Mouse (Mus musculus) intestine, postnatal 0 days (tissue): ENCODE results near the gene Mrps15. TPM values are rescaled to one million over a fixed set of nuclear protein-coding genes. Genes with fewer than 3 reads are reported as not detected.
A peak's percentile ranks its signal among the peaks of the same experiment; 100 is the strongest.

ENCODE experiments used
- ATAC-seq: fragments of 200-750 bp; cut with Nextera tagmentation; 2 replicates; pipeline ENCODE4 v1.8.0; 2017; ENCODE audit warnings: mild to moderate bottlenecking, moderate TSS enrichment, moderate library complexity
- H3K27ac ChIP-seq: fragments of 300-500 bp; sonication (generic); 2 replicates; pipeline ENCODE4 v1.5.1; 2014; ENCODE audit warnings: mild to moderate bottlenecking, low read depth, low read length, moderate library complexity
- H3K27me3 ChIP-seq: fragments of 300-500 bp; sonication (generic); replicated peaks from 2 replicates; pipeline ENCODE4 v1.6.1; 2014; ENCODE audit warnings: low read length, mixed read lengths; ENCODE audit not compliant: control insufficient read depth, insufficient read depth
- H3K36me3 ChIP-seq: fragments of 300-500 bp; sonication (generic); 2 replicates; pipeline ENCODE4 v1.6.1; 2014; ENCODE audit warnings: mild to moderate bottlenecking, moderate library complexity; ENCODE audit not compliant: control insufficient read depth, insufficient read depth
- H3K4me1 ChIP-seq: fragments of 300-500 bp; sonication (generic); replicated peaks from 2 replicates; pipeline ENCODE4 v1.6.1; 2014; ENCODE audit warnings: antibody characterized with exemption, low read length, mixed read lengths; ENCODE audit not compliant: control insufficient read depth, insufficient read depth
- H3K4me2 ChIP-seq: fragments of 300-500 bp; sonication (generic); replicated peaks from 2 replicates; pipeline ENCODE4 v1.6.1; 2014; ENCODE audit warnings: low read depth, mild to moderate bottlenecking, moderate library complexity
- H3K4me3 ChIP-seq: fragments of 300-500 bp; sonication (generic); 2 replicates; pipeline ENCODE4 v1.5.1; 2014; ENCODE audit warnings: low read depth, low read length
- H3K9ac ChIP-seq: fragments of 300-500 bp; sonication (generic); 2 replicates; pipeline ENCODE4 v1.6.1; 2014; ENCODE audit warnings: mild to moderate bottlenecking, low read depth, low read length
- H3K9me3 ChIP-seq: fragments of 300-500 bp; sonication (generic); 2 replicates; pipeline ENCODE4 v1.6.1; 2016; ENCODE audit warnings: mixed run types; ENCODE audit not compliant: control insufficient read depth
- CTCF ChIP-seq: sonication (generic); IDR thresholded peaks from 2 replicates; pipeline ENCODE4 v1.5.1; 2016; ENCODE audit warnings: low read depth, mild to moderate bottlenecking, control low read depth, antibody characterized with exemption, moderate library complexity
- WGBS: fragments of 180-500 bp; shearing (Covaris S2); extraction: QIAGEN DNeasy Blood & Tissue Kit; methylation state at CpG from one replicate; pipeline ENCODE4 v1.1.7; 2014; 5-methylcytosine and 5-hydroxymethylcytosine counted together
- polyA plus RNA-seq: library from polyadenylated mRNA; unstranded; fragments of >200 nt; fragmentation: Nextera tagmentation; extraction: Ambion mirVana; gene quantifications from 2 replicates; pipeline ENCODE4 v1.2.1, GENCODE M21; 2015

The Mrps15 gene
- 91.5 and 95.0 TPM in 2 replicates for polyA plus RNA-seq

DNA sequence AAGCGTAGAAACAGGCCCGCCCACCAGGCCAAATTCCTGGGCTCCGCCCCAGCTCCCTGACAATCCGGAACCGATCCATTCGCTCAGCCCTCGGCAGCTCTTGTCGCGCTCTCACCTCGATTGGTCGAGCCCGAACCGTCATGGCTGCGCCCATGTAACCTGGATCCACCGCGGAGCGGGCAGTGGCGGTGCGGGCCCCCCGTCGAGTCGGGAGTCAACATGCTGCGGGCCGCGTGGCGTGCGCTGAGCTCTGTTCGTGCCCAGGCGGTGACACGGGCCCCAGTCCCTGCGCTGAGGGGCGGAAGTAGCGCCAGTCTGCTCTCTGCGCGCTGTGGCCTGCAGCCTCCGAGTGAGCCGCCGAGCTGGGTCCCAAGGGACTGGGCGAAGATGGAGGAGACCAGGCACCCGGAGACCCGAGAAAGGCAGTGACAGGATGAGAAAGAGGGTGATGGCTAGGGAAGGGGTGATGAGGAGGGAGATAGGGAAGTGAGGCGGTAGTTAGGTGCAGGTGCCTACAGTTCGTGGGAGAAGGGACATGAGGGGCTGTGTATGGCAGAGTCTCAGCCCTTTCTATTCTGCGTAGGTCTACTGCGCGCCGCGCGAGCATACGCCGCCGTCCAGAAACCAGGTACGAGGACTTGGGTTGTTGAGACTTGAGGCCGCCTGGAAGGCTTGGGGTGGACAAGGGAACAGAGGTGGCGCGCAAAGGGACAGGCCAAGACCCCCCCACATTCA lies at the start of gene Mrps15:
TSS of gene Mrps15 (plus strand) at position 75 of the 735 bp plus-strand sequence.
- peak within 1 kb of the TSS; percentile 30 for H3K27ac ChIP-seq
- WGBS = under 1% methylated on average over 56 of the region's 56 CpGs
- H3K27me3 ChIP-seq = no peaks in the 10 kb centered on the region
- no peak for TF ChIP-seq CTCF
- peak within 1 kb of the TSS; percentile 85 for H3K4me2 ChIP-seq
- H3K36me3 ChIP-seq = peaks cover 22% of the 10 kb centered on the region
- no peaks in the 10 kb centered on the region for H3K9me3 ChIP-seq
- ATAC-seq = peak; percentile 90
- H3K4me1 ChIP-seq = peaks cover 8% of the 10 kb centered on the region; the same call in 1 of the 2 replicates
- peak within 1 kb of the TSS; percentile 59 for H3K9ac ChIP-seq
- H3K4me3 ChIP-seq = peak within 1 kb of the TSS; percentile 67

DNA sequence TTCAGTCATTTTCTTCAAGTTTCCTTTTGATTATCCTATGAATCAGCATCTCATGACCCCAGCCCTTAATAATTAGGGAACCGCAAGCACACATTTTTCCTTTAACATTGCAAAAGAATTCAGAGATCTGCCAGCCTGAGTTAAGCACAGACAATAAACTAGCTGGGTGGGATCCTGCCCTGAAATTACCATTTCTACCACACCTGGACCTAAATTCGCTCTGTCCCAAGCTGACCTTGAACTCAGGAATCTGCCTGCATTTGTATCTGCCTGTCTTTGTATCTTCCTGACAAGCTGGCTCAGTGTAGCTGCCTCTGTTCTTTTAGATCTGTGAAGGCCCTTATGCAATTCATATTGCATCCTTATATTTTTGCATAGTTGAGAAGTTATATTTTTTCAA lies 48.9 kb upstream of the Mrps15 start:
- no peak overlapping the region for H3K27ac ChIP-seq
- no peaks in the 10 kb centered on the region for H3K27me3 ChIP-seq
- no peak overlapping the region for H3K9ac ChIP-seq
- no peak overlapping the region for H3K4me2 ChIP-seq
- WGBS = 89% methylated on average over 2 of the region's 2 CpGs
- H3K36me3 ChIP-seq = no peaks in the 10 kb centered on the region
- H3K9me3 ChIP-seq = no peaks in the 10 kb centered on the region
- H3K4me1 ChIP-seq = no peaks in the 10 kb centered on the region
- no peak for ATAC-seq
- no peak overlapping the region for H3K4me3 ChIP-seq
- no peak for TF ChIP-seq CTCF

DNA sequence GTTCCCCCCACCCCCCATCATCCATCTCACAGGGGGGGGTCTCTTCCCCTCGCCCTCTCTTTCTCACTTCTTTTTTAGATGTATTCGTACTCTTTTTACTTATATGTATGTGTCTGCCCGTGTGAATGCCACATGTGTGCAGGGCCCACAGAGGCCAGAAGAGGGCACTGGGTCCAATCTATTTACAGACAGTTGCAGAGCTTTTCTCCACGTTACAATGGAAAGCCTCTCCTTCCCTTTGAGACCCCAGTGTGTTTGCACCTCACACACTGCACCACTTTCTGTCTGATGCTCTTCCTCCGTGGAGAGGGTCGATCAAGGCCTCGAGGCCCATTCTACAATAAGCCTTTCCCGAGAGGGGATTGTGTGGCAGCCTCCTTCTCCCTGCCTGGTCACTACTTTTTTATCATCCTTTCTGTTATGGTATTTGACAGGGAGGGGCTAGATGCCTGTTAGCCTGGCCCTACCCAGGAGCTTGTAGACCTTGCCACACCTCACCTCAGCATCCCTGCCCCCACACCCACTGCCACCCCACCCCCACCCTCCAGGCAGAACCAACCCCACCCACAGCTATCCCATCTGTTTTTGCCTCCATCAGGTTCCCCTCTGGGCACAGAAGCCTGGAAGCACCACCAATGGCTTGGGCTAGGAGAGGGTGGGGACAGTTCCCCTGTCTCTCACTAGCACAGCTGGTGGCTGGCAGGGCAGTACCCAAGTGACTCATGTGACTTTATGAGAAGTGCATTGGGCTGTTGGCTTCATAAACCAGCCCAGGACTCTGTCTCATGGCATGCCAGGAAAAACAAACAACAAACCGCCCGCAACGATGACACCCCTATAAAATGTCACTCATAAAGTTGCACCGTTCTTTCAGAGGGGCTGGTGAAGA lies 45.2 kb upstream of the Mrps15 start:
- 81% methylated on average over 12 of the region's 12 CpGs for WGBS
- H3K36me3 ChIP-seq = no peaks in the 10 kb centered on the region

DNA sequence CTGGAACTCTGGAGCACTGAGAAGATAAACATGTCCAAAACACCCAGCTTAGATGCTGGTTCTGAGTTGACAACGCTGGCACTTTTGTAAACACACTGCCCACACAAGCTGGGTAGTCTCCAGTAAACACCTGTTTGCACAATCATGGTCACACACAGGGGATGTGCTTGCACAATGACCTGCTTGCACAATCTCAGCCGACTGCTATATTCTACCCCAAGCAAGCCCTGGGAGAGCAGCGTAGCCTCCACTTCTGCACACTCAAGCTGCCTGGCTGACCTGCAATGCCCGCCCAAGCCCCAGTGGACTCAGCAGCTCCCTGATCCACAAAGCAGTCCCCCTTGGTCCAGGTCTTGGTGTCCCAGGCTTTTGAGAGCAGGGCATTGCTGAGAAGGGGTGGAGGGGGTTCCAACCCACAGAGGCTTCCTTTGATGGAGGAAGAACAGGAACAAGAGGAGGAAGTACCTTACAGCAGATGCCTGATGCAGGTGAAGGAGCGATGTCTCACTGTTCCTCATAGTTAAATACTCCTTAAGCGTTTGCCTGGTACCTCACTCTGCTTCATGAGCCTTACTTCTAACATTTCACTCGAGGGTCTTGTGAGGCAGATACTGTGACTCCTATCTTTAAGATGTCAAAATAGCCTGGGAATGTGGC lies 28.9 kb upstream of the Mrps15 start:
- no peak overlapping the region for H3K4me2 ChIP-seq
- H3K27me3 ChIP-seq = no peaks in the 10 kb centered on the region
- no peak overlapping the region for H3K4me3 ChIP-seq
- no peak for ATAC-seq
- no peaks in the 10 kb centered on the region for H3K9me3 ChIP-seq
- no peak overlapping the region for H3K27ac ChIP-seq
- WGBS = 80% methylated on average over 7 of the region's 7 CpGs
- H3K9ac ChIP-seq = no peak overlapping the region
- TF ChIP-seq CTCF = no peak
- no peaks in the 10 kb centered on the region for H3K4me1 ChIP-seq
- H3K36me3 ChIP-seq = no peaks in the 10 kb centered on the region

More for the DNA sequence above, 45.2 kb upstream of the Mrps15 start:
- H3K27me3 ChIP-seq = no peaks in the 10 kb centered on the region
- H3K9me3 ChIP-seq = no peaks in the 10 kb centered on the region
- H3K27ac ChIP-seq = no peak overlapping the region
- no peaks in the 10 kb centered on the region for H3K4me1 ChIP-seq
- no peak for ATAC-seq
- no peak overlapping the region for H3K4me3 ChIP-seq
- no peak for TF ChIP-seq CTCF
- no peak overlapping the region for H3K9ac ChIP-seq
- no peak overlapping the region for H3K4me2 ChIP-seq

DNA sequence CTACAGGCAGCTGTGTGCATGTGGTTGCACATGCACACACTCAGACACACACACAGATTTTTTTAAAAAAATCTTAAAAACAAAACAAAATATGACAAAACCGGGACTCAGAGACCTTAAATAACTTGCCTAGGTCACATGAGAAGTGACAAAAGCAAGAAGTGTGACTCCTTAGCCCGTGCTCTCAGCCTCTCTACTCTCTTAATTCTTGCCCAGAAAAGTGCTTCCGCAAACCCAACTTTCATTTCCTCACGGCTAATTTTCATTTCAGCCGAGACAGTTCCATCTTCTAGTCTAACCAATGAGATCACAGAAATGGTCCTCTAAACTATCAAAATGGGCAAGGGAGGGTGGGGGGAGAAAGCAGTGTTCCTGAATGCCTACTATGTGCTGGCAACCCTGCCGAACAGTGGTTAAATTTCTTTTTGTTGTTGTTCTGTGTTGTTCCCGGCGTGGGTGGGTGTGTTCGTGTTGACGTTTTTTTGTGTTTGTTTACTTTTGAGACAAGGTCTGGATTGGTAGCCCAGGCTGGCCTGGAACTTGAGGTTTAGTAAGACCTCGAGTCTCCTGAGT lies 27.7 kb upstream of the Mrps15 start:
- H3K4me1 ChIP-seq = no peaks in the 10 kb centered on the region
- no peak for ATAC-seq
- no peaks in the 10 kb centered on the region for H3K9me3 ChIP-seq
- TF ChIP-seq CTCF = no peak
- no peaks in the 10 kb centered on the region for H3K27me3 ChIP-seq
- 74% methylated on average over 11 of the region's 11 CpGs for WGBS
- H3K4me3 ChIP-seq = no peak overlapping the region
- H3K27ac ChIP-seq = no peak overlapping the region
- H3K9ac ChIP-seq = no peak overlapping the region
- H3K4me2 ChIP-seq = no peak overlapping the region
- no peaks in the 10 kb centered on the region for H3K36me3 ChIP-seq
